Mouse (Mus musculus): ENCODE data around the gene Polr1c.

GRCm38 (mm10) chr17:46278011-46278765 is 30.3 kb upstream of the Polr1c start:
- TF ChIP-seq CTCF (conservative IDR thresholded peaks at IDR 0.05; ENCODE audit: insufficient read depth, insufficient read length, low read depth, low read length) (no peak), POLR2A (IDR thresholded peaks at IDR 0.05; ENCODE audit: low read depth, low read length) (no peak)
